Mouse (Mus musculus) liver, postnatal 0 days (tissue): ENCODE data around the gene Foxd1.

Experiments used
- CTCF ChIP-seq: sonication (generic); IDR thresholded peaks from 2 replicates; pipeline ENCODE4 v1.5.1; 2016; ENCODE audit warnings: antibody characterized with exemption, low read depth
- EP300 ChIP-seq: IDR thresholded peaks from 2 replicates; pipeline ENCODE4 v1.6.1; 2016; ENCODE audit warnings: antibody characterized with exemption, low read depth, mild to moderate bottlenecking

GRCm38 (mm10) chr13:98366469-98367275 lies 12.6 kb downstream of the Foxd1 start:
- TF ChIP-seq CTCF, result no peak
- no peak for TF ChIP-seq EP300
